Mouse (Mus musculus) inflammation-experienced regulatory T-cells, adult 6 months (primary cell): ENCODE data around the gene Tpra1. TPM values are rescaled to one million over a fixed set of nuclear protein-coding genes. Genes with fewer than 3 reads are reported as not detected.

Experiments used
- ATAC-seq: one replicate; pipeline ENCODE4 v1.8.0; 2017
- polyA plus RNA-seq, 3 experiments: library from polyadenylated mRNA; unstranded; fragments of 100-300 nt; shearing (Covaris generic); gene quantifications; one replicate each; pipeline ENCODE4 v1.2.1; 2017

Tpra1 gene
- polyA plus RNA-seq, 3 experiments from 2014 or later, result 46.5 to 64.8 (median 52.8) TPM

DNA sequence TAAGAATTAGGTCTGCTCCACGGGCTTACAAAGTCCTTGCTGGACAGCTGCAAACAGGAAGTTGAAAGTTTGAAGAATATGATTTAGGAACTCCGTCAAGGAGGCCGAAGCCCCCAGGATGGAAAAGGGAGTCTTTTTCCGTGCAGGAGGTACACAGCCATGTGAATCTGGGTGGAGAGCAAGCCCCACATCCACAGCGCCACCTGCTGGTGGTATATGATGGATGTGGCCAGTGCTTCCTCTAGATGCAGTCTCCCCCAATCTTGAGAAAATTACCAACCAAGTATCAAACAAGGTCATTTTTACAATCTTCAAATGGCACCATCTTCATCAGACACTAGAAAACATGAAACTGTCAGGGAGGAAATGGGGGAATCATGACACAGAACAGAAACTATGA, 8.5 kb upstream of the Tpra1 start:
- ATAC-seq, result no peak

DNA sequence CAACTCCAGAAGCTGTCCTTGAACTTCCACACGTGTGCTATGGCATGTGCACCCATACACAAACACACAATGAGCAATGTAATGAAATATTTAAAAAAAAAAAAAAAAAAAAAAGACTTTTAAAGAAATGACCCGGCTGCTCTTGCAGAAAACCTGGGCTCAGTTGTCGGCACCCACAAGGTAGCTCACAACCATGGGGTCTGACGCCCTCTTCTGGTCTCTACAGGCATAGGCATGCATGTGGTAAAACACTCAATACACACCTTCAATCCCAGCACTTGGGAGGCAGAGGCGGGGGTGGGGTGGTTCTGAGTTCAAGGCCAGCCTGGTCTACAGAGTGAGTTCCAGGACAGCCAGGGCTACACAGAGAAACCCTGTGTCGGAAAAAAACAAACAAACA, 6.1 kb upstream of the Tpra1 start:
- no peak for ATAC-seq

DNA sequence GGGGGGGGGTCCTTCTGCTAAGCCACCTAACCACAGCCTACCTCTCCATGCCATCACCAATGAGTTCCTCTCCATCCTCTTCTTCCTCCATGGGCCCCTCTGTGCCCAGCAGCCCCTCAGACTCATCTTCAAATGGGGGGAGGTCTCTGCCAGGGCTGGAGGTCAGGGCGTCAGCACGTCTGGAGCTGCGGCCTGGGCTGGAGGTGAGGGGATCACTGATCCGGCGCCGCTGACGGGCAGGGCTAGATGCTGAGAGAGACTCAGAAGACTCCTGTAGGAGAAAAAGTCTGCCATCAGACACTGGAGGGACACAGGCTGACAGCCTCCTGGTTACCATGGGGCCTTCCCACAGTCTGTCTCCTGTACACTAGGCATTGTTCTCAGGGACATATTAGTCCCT, 4.8 kb upstream of the Tpra1 start:
- no peak for ATAC-seq

DNA sequence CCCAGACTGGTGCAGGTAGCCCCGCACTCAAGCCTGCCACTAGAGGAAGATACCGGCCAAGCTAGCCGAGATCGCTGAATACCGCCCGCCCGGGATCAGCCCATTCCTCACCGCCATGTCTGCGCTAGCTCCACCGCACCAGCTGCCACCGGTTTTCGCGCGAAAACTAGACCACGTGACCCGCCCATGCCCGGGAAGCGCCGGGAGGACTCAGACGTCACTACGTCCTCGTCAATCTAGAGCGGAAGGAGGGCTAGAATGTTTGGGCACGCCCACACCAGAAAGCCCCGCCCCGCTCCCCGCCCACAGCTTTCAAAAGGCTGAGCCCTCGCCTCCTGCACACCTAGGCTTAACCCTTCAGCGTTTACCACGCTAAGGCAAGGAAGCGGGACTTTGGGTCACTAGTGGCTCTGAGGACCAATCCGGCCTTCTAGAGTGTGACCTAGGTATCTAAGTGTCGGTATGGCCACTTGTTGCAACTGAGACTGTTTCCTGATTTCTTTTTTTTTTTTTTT, 3.5 kb upstream of the Tpra1 start, which contains the start of gene Mcm2:
Gene Mcm2 (minus strand): TSS at position 247 of the 515 bp plus-strand sequence.
- ATAC-seq, result peak; percentile 76

DNA sequence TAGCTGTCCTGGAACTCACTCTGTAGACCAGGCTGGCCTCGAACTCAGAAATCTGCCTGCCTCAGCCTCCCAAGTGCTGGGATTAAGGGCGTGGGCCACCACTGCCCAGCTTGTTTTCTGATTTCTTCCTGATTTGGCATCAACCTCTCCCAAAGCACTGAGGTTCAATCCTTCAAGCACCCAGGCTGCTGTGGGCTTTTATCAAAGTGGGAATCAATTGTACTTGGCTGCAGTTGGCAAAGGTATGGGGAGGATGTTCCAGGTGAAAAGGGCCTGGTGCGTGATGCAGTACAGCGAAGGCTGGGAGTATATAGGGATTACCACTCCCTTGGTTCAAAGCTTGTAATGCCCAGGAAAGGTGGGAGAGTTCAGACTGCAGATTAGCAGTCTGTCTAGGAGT, 3.0 kb upstream of the Tpra1 start:
- ATAC-seq, result no peak

DNA sequence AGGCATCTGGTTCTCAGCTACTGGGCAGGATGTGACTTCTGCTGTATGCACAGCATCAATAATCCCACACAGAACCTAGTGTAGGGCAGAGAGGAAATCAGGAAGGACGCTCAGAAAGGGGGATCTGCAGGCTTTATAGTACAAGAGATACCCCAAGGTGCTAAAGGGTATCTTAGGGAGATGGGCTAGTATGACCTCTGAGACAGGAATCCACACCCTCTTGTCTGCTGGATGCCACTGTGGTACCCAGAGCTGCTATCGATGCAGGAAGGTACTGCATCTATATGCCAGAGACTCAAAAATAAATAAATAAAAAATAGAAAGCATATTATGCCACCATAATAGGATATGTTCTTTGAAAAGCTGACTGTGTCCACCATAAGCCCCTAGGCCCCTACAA, 2.4 kb upstream of the Tpra1 start:
- no peak for ATAC-seq

DNA sequence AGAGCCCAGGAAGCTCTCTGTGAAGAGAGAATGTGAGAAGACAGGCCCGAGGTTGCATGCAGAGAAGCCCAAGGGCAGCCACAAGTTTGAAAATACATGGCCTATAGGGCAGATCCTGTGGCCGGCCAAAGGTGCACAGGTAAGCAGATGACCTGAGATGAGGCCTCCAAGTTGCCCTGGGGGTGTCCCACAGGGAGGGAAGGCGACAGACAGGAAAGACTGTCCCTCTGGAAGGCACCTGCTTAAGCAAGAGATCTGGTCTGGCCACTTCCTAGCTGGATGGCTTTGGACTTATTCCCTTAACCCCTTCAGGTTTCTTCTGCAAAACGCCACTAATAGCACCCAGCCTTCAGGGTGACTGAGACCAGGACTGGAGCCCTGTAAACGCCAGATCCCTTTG, 580 bp upstream of the Tpra1 start:
- no peak for ATAC-seq

DNA sequence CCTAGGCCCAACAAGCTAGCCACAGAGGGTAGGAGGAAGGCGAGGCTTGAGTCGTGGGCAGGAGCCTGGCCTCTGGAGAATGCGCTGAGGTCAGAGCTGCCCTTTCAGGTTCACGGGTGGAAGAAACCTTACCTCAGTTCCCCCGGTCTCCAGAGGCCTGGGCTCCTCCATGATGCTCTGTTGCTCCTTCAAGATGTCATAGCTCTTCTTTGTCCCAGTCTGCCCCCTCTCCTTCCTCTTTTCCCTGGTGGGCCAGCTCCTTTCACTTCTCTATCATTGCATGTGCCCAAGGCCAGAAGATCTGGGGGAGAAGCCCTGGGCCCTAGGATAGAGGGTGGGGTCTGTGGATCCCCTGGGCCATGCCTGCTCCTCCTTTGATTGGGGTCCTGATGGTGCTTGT, 1.7 kb downstream of the Tpra1 start:
- ATAC-seq, result no peak

DNA sequence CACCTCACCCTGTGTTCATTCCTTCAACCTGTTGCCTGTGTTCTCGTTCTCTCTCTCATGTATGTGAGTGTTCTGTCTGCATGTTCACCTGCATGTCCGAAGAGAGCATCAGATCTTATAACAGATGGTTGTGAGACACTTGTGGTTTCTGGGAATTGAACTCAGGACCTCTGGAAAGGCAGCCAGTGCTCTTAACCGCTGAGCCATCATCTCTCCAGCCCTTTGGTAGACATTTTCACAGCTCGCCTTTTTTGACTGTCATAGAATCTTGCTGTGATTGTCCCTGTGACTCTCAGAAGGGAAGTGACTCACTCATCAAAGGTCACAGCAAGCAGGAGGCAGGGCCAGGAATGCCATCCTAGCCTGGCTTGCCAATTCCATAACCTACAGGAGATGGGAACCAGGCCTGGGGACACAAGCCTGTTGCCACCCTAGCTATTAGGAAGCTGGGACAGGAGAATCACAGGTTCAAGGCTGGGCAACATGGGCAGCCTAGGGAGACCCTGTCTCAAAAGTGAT, 2.5 kb downstream of the Tpra1 start:
- no peak for ATAC-seq

DNA sequence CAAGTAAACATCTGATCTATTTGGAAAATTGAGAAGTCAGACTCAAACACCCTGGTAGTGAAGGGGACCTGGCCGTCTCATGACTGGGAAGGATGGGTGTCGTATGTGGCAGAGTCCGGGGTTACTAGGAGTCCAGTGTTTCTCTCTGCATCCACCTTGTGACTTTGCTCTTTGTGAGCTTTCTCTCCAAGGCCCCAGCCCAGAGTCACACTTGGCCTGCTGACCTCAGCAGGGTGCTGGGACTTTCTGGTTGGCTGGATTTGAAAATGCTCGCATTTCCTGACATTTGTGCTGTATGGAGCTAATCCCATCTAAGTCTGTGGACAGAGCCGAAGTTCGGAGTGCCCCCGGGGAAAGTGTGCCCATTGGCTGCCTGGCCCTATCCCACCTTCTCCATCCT, 3.0 kb downstream of the Tpra1 start:
- ATAC-seq, result no peak

DNA sequence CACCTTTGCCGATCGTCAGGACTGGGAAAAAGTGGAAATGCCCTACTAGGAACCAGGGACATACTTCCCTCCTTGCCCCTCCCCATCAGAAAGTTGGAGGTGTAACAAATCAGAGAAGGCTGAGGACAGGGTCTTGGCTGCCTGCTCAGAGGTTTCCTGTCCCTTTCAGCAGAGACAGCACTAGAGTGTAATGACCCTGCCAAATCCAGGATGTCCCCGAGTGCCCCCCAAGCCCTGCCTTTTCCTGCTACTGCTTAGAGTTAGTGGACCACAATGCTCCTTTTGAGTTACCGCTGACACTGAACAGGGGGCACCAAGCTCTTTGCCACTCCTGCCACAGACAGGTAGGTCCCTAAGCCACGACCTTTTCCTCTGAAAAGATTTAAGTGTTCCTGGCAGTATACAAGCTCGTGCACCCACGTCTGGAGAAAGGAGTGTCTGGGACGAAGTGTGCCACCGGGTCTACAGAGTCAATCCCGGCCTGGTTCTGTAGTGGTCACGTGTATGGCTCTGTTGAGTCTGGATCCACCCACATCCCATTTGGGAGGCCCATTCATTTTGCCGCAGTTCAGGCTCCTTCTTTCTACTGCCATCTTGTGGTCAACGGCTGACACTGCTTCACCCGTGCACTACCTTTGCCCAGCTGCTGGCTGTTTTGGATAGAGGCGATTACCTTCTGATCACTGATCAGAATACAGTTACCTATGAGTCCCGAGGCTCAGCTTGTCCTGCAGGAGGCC, 4.5 kb downstream of the Tpra1 start:
- ATAC-seq, result peak; percentile 39

DNA sequence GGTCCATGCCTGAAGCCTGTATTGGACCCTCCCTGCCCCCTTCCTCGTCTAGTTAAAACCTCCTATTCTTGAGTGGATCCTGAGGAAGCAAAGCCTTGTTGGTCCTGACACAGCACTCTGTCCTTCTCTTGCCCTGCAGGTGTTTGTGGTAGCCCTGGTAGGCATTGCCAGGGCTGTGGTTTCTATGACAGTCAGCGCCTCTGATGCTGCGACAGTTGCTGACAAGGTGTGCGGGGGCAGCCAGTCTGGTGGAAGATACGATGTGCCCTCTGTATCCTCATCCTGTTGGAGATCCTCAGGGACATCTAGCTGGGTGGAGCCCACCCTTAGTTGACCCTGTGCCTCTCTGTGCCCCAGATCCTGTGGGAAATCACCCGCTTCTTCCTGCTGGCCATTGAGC, 7.1 kb downstream of the Tpra1 start:
- no peak for ATAC-seq

DNA sequence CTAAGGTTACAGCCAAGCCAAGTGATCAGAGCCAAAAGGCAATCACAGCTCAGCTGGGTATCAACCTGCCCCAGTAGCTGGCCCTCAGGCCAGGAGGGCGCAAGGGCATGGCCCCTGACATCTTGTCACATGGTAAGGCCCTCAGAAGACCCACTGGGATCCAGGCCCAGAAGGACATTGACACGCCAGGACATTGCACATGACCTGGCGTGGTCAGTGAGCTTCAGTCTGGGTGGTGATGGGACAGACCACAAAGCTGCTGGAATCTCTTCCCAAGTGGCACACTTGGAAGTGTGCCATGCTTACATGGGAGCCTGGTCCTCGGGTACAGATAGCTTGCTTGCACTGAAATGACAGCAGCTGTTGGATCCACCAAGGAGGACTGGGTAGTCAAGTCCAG, 11.0 kb downstream of the Tpra1 start:
- ATAC-seq, result no peak

DNA sequence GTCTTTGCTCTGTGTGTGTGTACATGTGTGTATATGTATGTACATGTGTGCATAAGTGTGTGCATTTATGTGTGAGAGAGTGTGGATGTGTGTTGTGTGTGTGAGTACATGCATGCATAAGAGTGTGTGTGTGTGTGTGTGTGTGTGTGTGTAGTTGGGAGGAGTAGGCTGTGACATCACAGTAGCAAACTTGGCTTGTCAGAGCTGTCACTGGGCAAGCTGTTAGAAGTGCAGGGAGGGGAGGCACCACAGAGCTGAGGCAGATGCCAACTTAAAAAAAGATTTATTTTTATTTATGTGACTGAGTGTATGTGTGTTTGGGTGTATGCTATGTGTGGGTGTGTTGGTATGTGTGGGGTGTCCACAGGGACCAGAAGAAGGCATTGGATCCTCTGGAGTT, 11.4 kb downstream of the Tpra1 start:
- no peak for ATAC-seq

DNA sequence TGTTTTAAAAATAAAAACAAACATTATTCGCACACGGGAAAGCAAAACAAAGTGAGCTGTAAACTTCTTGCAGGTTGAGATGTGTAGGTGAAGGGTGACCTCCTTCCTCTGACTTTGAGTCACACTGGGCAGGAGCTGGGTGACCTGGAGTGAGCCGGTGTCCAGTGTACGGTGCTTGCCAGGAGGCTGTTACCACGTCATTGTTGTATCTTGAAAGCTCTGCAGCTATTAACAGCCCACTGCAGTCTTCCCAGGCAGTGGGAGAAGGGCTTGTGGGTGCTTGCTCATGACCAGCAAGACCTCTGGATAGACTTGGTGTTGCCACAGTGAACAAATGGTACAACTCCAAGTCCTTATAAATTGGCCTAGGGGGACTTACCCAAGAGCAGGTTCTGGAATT, 12.7 kb downstream of the Tpra1 start:
- ATAC-seq, result no peak

DNA sequence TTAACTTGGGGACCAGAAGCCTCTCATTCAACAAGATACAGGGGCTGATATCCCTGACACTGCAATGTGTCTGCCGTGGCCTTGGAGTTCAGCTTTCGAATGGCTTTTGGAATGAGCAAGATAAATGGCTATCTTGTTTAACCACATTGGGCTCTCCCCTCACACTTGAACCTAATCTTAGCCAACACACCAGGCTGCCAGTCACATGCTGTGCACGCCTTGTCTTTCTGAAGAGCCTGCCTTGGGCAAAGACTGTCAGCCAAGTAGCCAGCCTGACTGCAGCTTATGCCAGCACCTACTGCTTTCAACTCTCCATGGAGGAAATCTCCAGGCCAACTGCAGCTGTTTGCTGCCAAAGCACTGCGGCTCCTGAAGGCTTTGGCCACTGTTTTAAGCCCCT, 13.5 kb downstream of the Tpra1 start:
- ATAC-seq, result no peak

DNA sequence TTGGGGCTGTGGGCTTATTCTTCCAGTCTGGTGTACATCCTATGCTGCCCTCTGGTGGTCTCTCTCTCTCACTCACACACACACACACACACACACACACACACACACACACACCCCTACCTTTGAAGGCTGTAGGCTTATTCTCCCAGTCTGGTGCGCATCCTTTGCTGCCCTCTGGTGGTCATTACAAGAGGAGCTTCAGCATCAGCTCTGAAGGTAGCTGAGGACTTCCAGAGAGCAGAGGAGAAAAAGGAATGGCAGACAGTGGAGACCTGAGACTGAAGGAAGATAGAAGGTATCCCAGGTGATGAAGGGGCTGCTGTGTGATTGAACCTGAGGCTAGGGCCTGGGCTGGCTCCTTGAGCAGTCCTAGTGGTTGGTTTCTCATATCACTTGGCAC, 14.1 kb downstream of the Tpra1 start:
- peak; percentile 70 for ATAC-seq

DNA sequence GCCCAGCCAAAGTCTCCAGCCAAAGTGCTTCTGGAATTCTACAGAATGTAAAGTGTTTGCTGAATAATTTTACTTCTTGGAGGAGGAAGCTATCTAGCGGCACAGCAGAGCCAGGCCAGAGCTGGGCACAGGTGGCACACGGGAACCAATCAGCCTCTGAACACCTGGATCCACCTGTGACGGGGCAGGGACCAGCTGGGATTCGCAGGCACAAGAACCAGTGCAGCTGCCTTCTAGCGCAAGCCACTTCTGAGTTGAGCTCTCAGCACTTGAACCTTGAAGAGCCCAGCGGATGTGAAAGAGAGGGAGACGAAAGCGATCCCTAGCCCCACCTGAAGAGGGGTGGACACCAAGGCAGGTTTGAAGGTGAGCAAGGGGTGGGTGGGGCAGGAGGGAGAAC, 16.8 kb downstream of the Tpra1 start:
- ATAC-seq, result no peak

DNA sequence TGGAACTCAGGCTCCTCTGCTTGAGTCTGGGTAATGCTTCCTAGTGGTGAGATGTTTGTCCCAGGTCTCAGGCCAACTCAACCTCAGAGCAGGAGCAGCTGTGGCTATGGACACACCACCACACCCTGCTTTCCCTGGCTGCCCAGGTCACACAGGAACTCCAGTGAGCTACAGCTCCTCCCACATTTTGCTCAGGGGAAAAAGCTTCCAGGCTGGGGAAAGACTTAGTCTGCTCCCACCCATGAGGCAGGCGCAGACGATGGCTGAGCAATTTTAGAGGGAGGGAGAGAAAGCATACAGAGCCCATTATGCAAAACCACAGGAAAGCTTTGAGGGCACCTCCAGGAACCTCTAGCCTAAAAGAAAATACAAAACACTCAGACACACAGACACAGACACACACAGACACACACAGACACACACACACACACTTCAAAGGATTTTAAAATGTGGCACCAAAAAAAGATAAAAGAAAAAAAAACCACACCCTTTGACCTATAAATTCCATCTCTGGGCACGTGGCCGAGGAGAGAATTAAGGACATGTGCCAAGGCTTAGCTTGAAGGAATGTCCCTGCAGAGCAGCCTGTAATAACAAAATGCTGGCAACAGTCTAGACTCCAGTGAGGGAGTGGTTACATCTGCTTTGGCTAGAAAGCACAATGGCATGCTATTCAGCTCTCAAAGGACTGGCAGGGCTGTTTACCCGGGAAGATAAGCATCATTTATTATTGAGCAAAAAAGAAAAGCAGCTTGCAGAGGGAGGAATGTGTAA, 22.6 kb downstream of the Tpra1 start:
- peak; percentile 15 for ATAC-seq

DNA sequence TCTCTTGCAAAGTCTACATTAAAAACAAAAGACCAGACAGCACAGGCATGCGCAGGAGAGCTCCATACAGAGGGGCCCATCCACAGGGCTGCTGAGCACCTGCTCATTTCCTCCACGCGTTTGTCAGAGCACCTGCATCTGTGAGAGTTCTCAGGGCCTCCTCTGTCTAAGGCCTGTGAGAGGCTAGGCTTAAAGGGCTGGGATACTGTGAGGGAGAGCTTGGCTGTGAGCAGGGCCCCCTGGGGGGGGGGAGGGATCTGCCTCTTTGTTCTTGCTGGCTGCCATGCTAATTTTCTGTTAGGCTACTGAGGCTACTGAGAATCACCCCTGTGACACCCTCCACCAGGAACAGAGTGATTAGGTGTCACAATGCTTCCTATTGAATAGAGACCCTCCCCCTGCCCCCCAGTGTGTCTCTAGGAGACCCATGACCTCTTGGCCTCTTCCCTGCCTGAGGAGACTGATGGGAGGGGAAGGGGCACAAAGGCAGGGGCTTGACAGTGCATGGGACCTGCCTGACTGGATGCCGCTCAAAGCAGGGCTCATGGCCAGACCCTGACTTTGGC, 23.7 kb downstream of the Tpra1 start:
- ATAC-seq, result no peak

DNA sequence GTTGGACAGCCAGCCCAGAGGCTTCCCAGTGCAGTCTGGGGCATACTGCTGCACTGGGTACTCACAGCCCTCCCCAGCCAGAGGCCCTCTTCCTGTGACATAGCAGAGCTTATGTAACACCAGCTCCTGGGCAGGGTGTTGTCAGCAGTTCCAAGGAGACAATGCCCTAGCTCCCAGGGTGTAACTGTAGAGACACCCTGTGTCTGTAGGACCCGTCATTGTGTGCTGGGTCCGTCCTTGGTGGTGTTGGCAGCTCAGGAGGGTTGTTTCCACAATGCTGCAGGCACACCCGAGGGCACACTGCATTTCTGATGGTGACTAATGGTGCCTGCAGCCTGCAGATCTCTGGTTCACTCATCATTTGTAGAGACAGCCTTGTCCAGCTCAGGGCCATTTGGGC, 24.8 kb downstream of the Tpra1 start:
- ATAC-seq, result peak; percentile 38

DNA sequence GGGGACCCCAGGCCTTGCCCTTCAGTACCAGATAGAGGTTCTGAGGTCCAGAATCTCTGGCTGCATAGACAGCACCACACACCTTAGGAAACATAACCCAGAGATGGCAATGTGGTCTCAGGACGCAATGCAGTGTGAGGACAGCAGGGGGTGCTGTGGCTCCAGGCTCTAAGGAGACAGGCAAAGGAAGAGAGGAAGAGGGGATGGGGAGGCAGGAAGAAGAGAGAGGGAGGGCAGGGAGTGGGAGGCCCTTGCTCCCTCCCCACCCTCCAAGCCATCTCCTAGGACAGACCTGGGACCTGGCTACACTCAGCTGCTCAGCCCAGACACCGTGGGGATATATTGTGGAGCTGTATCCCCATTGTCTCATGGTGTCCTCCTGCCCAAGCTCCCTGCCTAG, 25.5 kb downstream of the Tpra1 start:
- peak; percentile 69 for ATAC-seq

DNA sequence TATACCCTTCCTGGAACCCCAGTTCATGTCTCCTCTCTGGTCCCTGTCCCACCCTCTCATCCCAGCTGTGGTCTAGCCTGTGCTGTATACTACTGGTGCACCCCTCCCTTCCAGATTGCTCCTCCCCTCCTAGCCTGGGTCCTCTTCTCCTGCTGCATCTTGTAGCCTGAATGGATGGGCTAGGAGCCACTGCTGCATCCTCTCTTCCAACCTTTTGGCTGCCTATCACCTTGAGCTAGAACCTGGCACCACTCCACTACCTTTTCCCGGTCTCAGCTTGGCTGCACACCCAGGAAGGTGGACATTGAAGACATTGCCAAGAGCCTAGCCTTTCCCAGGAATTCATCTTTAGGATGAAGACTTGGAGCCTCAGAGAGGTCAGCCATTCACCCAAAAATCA, 26.0 kb downstream of the Tpra1 start:
- no peak for ATAC-seq

DNA sequence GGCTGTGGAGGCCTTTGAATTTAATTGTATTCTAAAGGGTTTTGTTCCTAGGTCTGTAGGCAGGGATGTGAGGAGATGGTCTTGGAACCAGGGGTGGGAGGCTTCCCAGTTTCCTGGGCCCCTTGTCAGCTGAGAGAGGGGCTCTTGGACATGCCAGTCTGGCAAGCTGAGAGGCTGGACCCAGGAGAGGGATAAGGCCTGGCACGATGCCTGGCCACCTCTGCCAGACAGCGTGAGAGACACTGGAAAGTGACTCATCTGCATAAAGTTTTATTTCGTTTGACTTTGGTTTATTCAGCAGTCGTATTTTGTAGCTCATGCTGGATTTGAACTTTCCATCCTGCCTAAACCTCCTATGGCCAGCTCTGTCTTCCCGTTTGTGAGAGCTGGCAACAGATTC, 26.5 kb downstream of the Tpra1 start:
- ATAC-seq, result no peak
